Mouse (Mus musculus): ENCODE measurements around the gene Adig. TPM values are rescaled to one million over a fixed set of nuclear protein-coding genes. Genes with fewer than 3 reads are reported as not detected.

The Adig gene
- not detected in 2 replicates for polyA plus RNA-seq (2014; fragmentation: Nextera tagmentation; extraction: Ambion mirVana)

- WGBS = 84% methylated on average over 11 of the region's 11 CpGs
- ATAC-seq (ENCODE audit: low FRiP score, low TSS enrichment) (no peak), DNase-seq (no peak)
- Histone ChIP-seq H3K9ac (replicated peaks; ENCODE audit: low read length) (no peak within 1 kb of the TSS), H3K4me1 (ENCODE audit: control insufficient read depth, insufficient read depth, low read length) (no peaks in the 10 kb centered on the region), H3K9me3 (ENCODE audit: control insufficient read depth, low read length) (no peaks in the 10 kb centered on the region), H3K4me3 (replicated peaks; ENCODE audit: low read depth, low read length) (no peak within 1 kb of the TSS), H3K27ac (replicated peaks; ENCODE audit: low read depth, low read length) (no peak within 1 kb of the TSS), H3K27me3 (ENCODE audit: control insufficient read depth, insufficient read depth, low read length) (no peaks in the 10 kb centered on the region), H3K36me3 (ENCODE audit: control insufficient read depth, insufficient read depth, low read length) (peaks cover 23% of the 10 kb centered on the region), H3K4me2 (ENCODE audit: low read length) (no peak within 1 kb of the TSS)
These were observed at the start of gene Adig for GRCm38 (mm10) chr2:158501836-158502812. Gene Adig, plus strand, starts transcription at chr2:158502612.

DNA sequence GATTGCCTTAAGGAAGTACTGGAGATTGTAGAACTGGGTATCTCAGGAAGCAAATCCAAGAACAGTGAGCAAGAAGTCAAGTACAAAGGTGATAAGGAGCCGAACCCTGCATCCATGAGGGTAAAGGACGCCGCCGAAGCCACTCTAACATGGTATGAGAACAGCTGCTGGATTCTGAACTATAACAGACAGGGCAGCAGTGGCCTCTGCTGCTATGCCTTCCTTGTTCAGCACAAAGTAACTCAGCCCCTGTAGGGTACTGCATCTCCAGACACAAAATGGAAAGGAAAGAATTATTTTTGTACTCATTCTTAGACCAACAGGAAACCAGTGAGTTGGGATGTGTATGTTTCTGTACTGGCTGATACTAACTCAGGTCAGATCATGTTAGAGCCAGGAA, 46.0 kb upstream of the Adig start:
- Histone ChIP-seq H3K27ac (replicated peaks; ENCODE audit: low read depth, low read length) (no peak overlapping the region), H3K9ac (replicated peaks; ENCODE audit: low read length) (no peak overlapping the region), H3K4me2 (ENCODE audit: low read length) (no peak overlapping the region), H3K9me3 (ENCODE audit: control insufficient read depth, low read length) (no peaks in the 10 kb centered on the region), H3K4me1 (ENCODE audit: control insufficient read depth, insufficient read depth, low read length) (no peaks in the 10 kb centered on the region), H3K4me3 (replicated peaks; ENCODE audit: low read depth, low read length) (no peak overlapping the region), H3K36me3 (ENCODE audit: control insufficient read depth, insufficient read depth, low read length) (peaks cover 74% of the 10 kb centered on the region), H3K27me3 (ENCODE audit: control insufficient read depth, insufficient read depth, low read length) (no peaks in the 10 kb centered on the region)
- 98% methylated on average over 4 of the region's 4 CpGs for WGBS
- DNase-seq (no peak), ATAC-seq (ENCODE audit: low FRiP score, low TSS enrichment) (no peak)

- no peaks in the 10 kb centered on the region for H3K27me3 ChIP-seq (ENCODE audit: control insufficient read depth, insufficient read depth, low read length)
These were observed 44.8 kb upstream of the Adig start for GRCm38 (mm10) chr2:158457610-158458009.

DNA sequence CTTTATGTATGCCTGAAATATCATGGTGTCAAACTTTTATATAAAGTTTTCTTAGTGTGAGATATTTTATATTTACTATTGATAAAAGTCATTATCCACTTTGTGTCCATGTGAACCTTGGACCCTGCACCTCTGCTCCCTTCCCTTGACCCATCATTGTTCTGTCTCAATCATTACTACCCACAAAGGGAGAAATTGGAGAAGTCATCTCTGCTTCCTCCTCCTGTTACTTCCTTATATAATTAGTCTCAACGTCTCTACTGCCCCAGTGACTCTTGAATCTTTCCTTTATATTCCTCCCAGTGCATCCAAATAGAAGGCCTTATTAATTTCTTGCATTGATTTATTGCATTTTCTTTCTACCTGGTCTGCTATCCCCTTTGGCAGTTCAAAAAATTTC, 40.0 kb upstream of the Adig start:
- H3K4me3 ChIP-seq (replicated peaks; ENCODE audit: low read depth, low read length) = no peak overlapping the region
- DNase-seq = no peak
- H3K4me2 ChIP-seq (ENCODE audit: low read length) = no peak overlapping the region
- H3K4me1 ChIP-seq (ENCODE audit: control insufficient read depth, insufficient read depth, low read length) = no peaks in the 10 kb centered on the region
- no peak for ATAC-seq (ENCODE audit: low FRiP score, low TSS enrichment)
- H3K9me3 ChIP-seq (ENCODE audit: control insufficient read depth, low read length) = no peaks in the 10 kb centered on the region
- 94% methylated on average over 1 of the region's 1 CpGs for WGBS
- H3K27ac ChIP-seq (replicated peaks; ENCODE audit: low read depth, low read length) = no peak overlapping the region
- H3K27me3 ChIP-seq (ENCODE audit: control insufficient read depth, insufficient read depth, low read length) = no peaks in the 10 kb centered on the region
- peaks cover 78% of the 10 kb centered on the region for H3K36me3 ChIP-seq (ENCODE audit: control insufficient read depth, insufficient read depth, low read length)
- no peak overlapping the region for H3K9ac ChIP-seq (replicated peaks; ENCODE audit: low read length)

More at GRCm38 (mm10) chr2:158457610-158458009, 44.8 kb upstream of the Adig start:
- Histone ChIP-seq H3K9me3 (ENCODE audit: control insufficient read depth, low read length) (no peaks in the 10 kb centered on the region), H3K9ac (replicated peaks; ENCODE audit: low read length) (no peak overlapping the region), H3K4me2 (ENCODE audit: low read length) (no peak overlapping the region), H3K4me1 (ENCODE audit: control insufficient read depth, insufficient read depth, low read length) (no peaks in the 10 kb centered on the region), H3K27ac (replicated peaks; ENCODE audit: low read depth, low read length) (no peak overlapping the region), H3K4me3 (replicated peaks; ENCODE audit: low read depth, low read length) (no peak overlapping the region), H3K36me3 (ENCODE audit: control insufficient read depth, insufficient read depth, low read length) (peaks cover 74% of the 10 kb centered on the region)
- ATAC-seq (ENCODE audit: low FRiP score, low TSS enrichment) (no peak), DNase-seq (no peak)
- 86% methylated on average over 1 of the region's 1 CpGs for WGBS

DNA sequence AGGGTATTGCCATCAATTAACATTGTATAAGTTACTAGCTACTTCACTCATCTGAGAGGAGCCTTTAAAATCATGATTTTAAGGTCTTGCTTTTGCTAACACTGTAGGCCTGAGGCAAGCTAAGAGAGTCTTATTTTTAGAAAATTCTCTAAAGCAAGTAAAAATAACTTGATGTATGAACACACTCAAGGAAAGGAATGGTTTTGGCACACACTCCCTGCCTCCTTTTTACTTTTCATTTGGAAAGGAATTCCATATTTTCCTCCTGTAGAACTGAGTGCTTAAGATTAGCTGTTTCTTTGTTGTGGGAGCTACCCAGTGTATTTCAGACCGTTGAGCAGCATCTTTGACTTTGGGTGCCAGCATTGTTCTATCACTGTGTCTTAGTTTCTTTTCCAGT, 28.3 kb upstream of the Adig start:
- Histone ChIP-seq H3K4me3 (replicated peaks; ENCODE audit: low read depth, low read length) (no peak overlapping the region), H3K27ac (replicated peaks; ENCODE audit: low read depth, low read length) (no peak overlapping the region), H3K27me3 (ENCODE audit: control insufficient read depth, insufficient read depth, low read length) (no peaks in the 10 kb centered on the region), H3K4me2 (ENCODE audit: low read length) (no peak overlapping the region), H3K4me1 (ENCODE audit: control insufficient read depth, insufficient read depth, low read length) (no peaks in the 10 kb centered on the region), H3K9me3 (ENCODE audit: control insufficient read depth, low read length) (no peaks in the 10 kb centered on the region), H3K36me3 (ENCODE audit: control insufficient read depth, insufficient read depth, low read length) (peaks cover 77% of the 10 kb centered on the region), H3K9ac (replicated peaks; ENCODE audit: low read length) (no peak overlapping the region)
- ATAC-seq (ENCODE audit: low FRiP score, low TSS enrichment) = no peak
- 97% methylated on average over 1 of the region's 1 CpGs for WGBS
- no peak for DNase-seq

DNA sequence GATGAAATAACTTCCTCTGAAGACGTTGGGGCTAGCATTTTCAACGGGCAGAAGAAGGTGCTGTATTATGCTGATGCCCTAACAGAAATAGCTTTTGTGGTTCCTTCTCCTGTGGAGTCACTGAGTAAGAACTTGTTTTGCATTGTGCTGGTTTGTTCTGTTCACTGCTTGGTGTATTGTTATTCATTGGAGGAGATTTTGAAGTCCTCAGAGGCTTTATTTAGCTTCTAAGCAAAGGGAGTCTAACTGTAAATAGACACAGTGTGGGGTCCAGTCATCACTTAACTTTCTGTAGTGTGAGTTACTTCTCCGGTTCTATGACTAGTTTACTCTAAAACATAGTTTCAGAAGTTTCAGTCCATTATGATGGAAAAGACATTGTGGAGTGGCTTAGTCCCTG, 24.8 kb upstream of the Adig start:
- H3K4me3 ChIP-seq (replicated peaks; ENCODE audit: low read depth, low read length) = no peak overlapping the region
- no peak overlapping the region for H3K27ac ChIP-seq (replicated peaks; ENCODE audit: low read depth, low read length)
- H3K4me2 ChIP-seq (ENCODE audit: low read length) = no peak overlapping the region
- peaks cover 90% of the 10 kb centered on the region for H3K36me3 ChIP-seq (ENCODE audit: control insufficient read depth, insufficient read depth, low read length)
- no peak overlapping the region for H3K9ac ChIP-seq (replicated peaks; ENCODE audit: low read length)
- DNase-seq (no peak), ATAC-seq (ENCODE audit: low FRiP score, low TSS enrichment) (no peak)
- WGBS = 78% methylated on average over 3 of the region's 3 CpGs
- no peaks in the 10 kb centered on the region for H3K9me3 ChIP-seq (ENCODE audit: control insufficient read depth, low read length)
- no peaks in the 10 kb centered on the region for H3K4me1 ChIP-seq (ENCODE audit: control insufficient read depth, insufficient read depth, low read length)
- no peaks in the 10 kb centered on the region for H3K27me3 ChIP-seq (ENCODE audit: control insufficient read depth, insufficient read depth, low read length)

DNA sequence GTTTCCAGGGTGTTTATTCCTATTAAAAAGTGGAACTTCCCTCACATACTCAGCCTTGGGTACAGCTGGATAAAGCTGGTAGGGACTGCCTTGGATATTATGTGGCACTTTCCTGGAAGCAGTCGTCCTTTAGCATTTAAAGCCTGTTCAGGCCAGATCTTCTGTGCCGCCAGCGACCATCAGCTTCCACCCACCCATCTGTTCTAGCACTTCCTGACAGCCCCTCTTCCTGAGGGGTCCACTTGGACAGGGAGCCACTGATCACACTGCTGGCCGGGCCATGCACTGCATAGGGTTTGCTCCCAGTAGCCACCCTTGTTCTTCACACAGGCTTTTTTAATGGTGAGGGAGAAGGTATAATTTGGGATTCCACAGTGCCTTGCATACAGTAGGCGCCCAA, 4.0 kb upstream of the Adig start:
- peaks cover 58% of the 10 kb centered on the region for H3K36me3 ChIP-seq (ENCODE audit: control insufficient read depth, insufficient read depth, low read length)
- H3K4me2 ChIP-seq (ENCODE audit: low read length) = no peak overlapping the region
- DNase-seq = no peak
- H3K4me1 ChIP-seq (ENCODE audit: control insufficient read depth, insufficient read depth, low read length) = no peaks in the 10 kb centered on the region
- no peaks in the 10 kb centered on the region for H3K9me3 ChIP-seq (ENCODE audit: control insufficient read depth, low read length)
- H3K4me3 ChIP-seq (replicated peaks; ENCODE audit: low read depth, low read length) = no peak overlapping the region
- ATAC-seq (ENCODE audit: low FRiP score, low TSS enrichment) = no peak
- no peak overlapping the region for H3K27ac ChIP-seq (replicated peaks; ENCODE audit: low read depth, low read length)
- 89% methylated on average over 5 of the region's 5 CpGs for WGBS
- H3K9ac ChIP-seq (replicated peaks; ENCODE audit: low read length) = no peak overlapping the region
- no peaks in the 10 kb centered on the region for H3K27me3 ChIP-seq (ENCODE audit: control insufficient read depth, insufficient read depth, low read length)

GRCm38 (mm10) chr2:158503226-158503625, 814 bp downstream of the Adig start:
- DNase-seq = no peak
- ATAC-seq (ENCODE audit: low FRiP score, low TSS enrichment) = no peak
- H3K4me1 ChIP-seq (ENCODE audit: control insufficient read depth, insufficient read depth, low read length) = no peaks in the 10 kb centered on the region
- no peak overlapping the region for H3K4me2 ChIP-seq (ENCODE audit: low read length)
- H3K27me3 ChIP-seq (ENCODE audit: control insufficient read depth, insufficient read depth, low read length) = no peaks in the 10 kb centered on the region
- H3K4me3 ChIP-seq (replicated peaks; ENCODE audit: low read depth, low read length) = no peak overlapping the region
- H3K9ac ChIP-seq (replicated peaks; ENCODE audit: low read length) = no peak overlapping the region
- 87% methylated on average over 7 of the region's 7 CpGs for WGBS
- peaks cover 12% of the 10 kb centered on the region for H3K36me3 ChIP-seq (ENCODE audit: control insufficient read depth, insufficient read depth, low read length)
- no peaks in the 10 kb centered on the region for H3K9me3 ChIP-seq (ENCODE audit: control insufficient read depth, low read length)
- H3K27ac ChIP-seq (replicated peaks; ENCODE audit: low read depth, low read length) = no peak overlapping the region

DNA sequence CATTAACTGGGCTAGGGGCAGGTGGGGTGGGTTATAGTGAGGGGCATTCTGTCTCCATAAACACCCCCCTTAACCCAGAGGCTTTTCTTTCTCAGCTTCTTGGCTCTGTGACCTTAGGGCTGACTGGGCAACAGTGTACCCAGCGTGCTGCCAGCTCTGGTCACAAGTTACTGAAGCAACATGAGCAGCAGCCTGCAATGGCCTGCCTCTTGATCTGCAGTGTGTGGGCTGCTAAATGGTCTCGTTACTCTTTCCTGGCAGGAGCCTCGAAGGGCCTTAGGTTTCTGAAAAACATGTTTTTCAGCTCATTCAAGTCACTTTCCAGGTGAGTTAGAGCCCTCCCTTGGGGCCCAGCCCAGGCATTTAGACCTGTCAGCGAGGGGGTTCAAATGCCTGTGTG, 1.3 kb downstream of the Adig start:
- H3K27ac ChIP-seq (replicated peaks; ENCODE audit: low read depth, low read length) = no peak overlapping the region
- H3K27me3 ChIP-seq (ENCODE audit: control insufficient read depth, insufficient read depth, low read length) = no peaks in the 10 kb centered on the region
- H3K9me3 ChIP-seq (ENCODE audit: control insufficient read depth, low read length) = no peaks in the 10 kb centered on the region
- H3K4me1 ChIP-seq (ENCODE audit: control insufficient read depth, insufficient read depth, low read length) = no peaks in the 10 kb centered on the region
- H3K4me3 ChIP-seq (replicated peaks; ENCODE audit: low read depth, low read length) = no peak overlapping the region
- no peak overlapping the region for H3K9ac ChIP-seq (replicated peaks; ENCODE audit: low read length)
- H3K4me2 ChIP-seq (ENCODE audit: low read length) = no peak overlapping the region
- H3K36me3 ChIP-seq (ENCODE audit: control insufficient read depth, insufficient read depth, low read length) = peaks cover 8% of the 10 kb centered on the region
- DNase-seq (no peak), ATAC-seq (ENCODE audit: low FRiP score, low TSS enrichment) (no peak)
- 79% methylated on average over 4 of the region's 4 CpGs for WGBS

Data from midbrain, embryonic 14.5 days (tissue).